Mouse (Mus musculus) G1E (cell line): Measurements from ENCODE around the gene Gm49369. TPM values are rescaled to one million over a fixed set of nuclear protein-coding genes. Genes with fewer than 3 reads are reported as not detected.

Experiments used
- polyA plus RNA-seq: library from polyadenylated mRNA; stranded (reverse); fragments of >175 nt; gene quantifications from 2 replicates; pipeline ENCODE4 v1.2.3, GENCODE M21; 2012
- total RNA-seq, 2 experiments: library from RNA; stranded (forward) in 1 of 2; stranded (reverse) in 1 of 2; fragments of 200-1000 nt in 1 of 2; fragments of >200 nt in 1 of 2; fragmentation: Nextera tagmentation in 1 of 2; gene quantifications; 2 replicates each; pipeline ENCODE4 v1.2.3; 2014 to 2017

Gene Gm49369
- total and polyA plus RNA-seq, 3 experiments: 43.6 to 246 TPM; not detected in 1

Other genes with a start within 250 kb of the Gm49369 start
Only the 20 nearest of the 21 such genes appear.
- not detected in 2 replicates for gene Gm45337, start 238.1 kb downstream of the Gm49369 start, total RNA-seq (2014; fragmentation: Nextera tagmentation)
- gene Gm45337, start 238.1 kb downstream of the Gm49369 start, total RNA-seq (2017): not detected in 2 replicates
- not detected in 2 replicates for gene Gm45337, start 238.1 kb downstream of the Gm49369 start, polyA plus RNA-seq
- not detected in 2 replicates for gene Gm29735, start 225.6 kb downstream of the Gm49369 start, total RNA-seq (2014; fragmentation: Nextera tagmentation)
- not detected in 2 replicates for gene Gm29735, start 225.6 kb downstream of the Gm49369 start, total RNA-seq (2017)
- not detected in 2 replicates for gene Gm29735, start 225.6 kb downstream of the Gm49369 start, polyA plus RNA-seq
- gene Gm4553, start 216.9 kb downstream of the Gm49369 start, total RNA-seq (2014; fragmentation: Nextera tagmentation): not detected in 2 replicates
- gene Gm4553, start 216.9 kb downstream of the Gm49369 start, total RNA-seq (2017): not detected in 2 replicates
- not detected in 2 replicates for gene Gm4553, start 216.9 kb downstream of the Gm49369 start, polyA plus RNA-seq
- not detected in 2 replicates for gene Krtap5-2, start 206.7 kb downstream of the Gm49369 start, total RNA-seq (2014; fragmentation: Nextera tagmentation)
- 0.12 TPM in 1 of 2 replicates, not detected in the other for gene Krtap5-2, start 206.7 kb downstream of the Gm49369 start, total RNA-seq (2017)
- not detected in 2 replicates for gene Krtap5-2, start 206.7 kb downstream of the Gm49369 start, polyA plus RNA-seq
- gene Gm10153, start 192.3 kb downstream of the Gm49369 start, total RNA-seq (2014; fragmentation: Nextera tagmentation): not detected in 2 replicates
- gene Gm10153, start 192.3 kb downstream of the Gm49369 start, total RNA-seq (2017): not detected in 2 replicates
- gene Gm10153, start 192.3 kb downstream of the Gm49369 start, polyA plus RNA-seq: not detected in 2 replicates
- gene Krtap5-3, start 181.3 kb downstream of the Gm49369 start, total RNA-seq (2014; fragmentation: Nextera tagmentation): not detected in 2 replicates
- gene Krtap5-3, start 181.3 kb downstream of the Gm49369 start, total RNA-seq (2017): not detected in 2 replicates
- gene Krtap5-3, start 181.3 kb downstream of the Gm49369 start, polyA plus RNA-seq: not detected in 2 replicates
- not detected in 2 replicates for gene Gm7579, start 170.8 kb downstream of the Gm49369 start, total RNA-seq (2014; fragmentation: Nextera tagmentation)
- not detected in 2 replicates for gene Gm7579, start 170.8 kb downstream of the Gm49369 start, total RNA-seq (2017)
- gene Gm7579, start 170.8 kb downstream of the Gm49369 start, polyA plus RNA-seq: not detected in 2 replicates
- gene Krtap5-5, start 152.7 kb downstream of the Gm49369 start, total RNA-seq (2014; fragmentation: Nextera tagmentation): not detected in 2 replicates
- gene Krtap5-5, start 152.7 kb downstream of the Gm49369 start, total RNA-seq (2017): not detected in 2 replicates
- not detected in 2 replicates for gene Krtap5-5, start 152.7 kb downstream of the Gm49369 start, polyA plus RNA-seq
- gene Gm40460, start 141.6 kb downstream of the Gm49369 start, total RNA-seq (2014; fragmentation: Nextera tagmentation): not detected in 2 replicates
- gene Gm40460, start 141.6 kb downstream of the Gm49369 start, total RNA-seq (2017): not detected in 2 replicates
- gene Gm40460, start 141.6 kb downstream of the Gm49369 start, polyA plus RNA-seq: not detected in 2 replicates
- not detected in 2 replicates for gene Gm2431, start 124.3 kb downstream of the Gm49369 start, total RNA-seq (2014; fragmentation: Nextera tagmentation)
- not detected in 2 replicates for gene Gm2431, start 124.3 kb downstream of the Gm49369 start, total RNA-seq (2017)
- not detected in 2 replicates for gene Gm2431, start 124.3 kb downstream of the Gm49369 start, polyA plus RNA-seq
- gene Gm4559, start 108.3 kb downstream of the Gm49369 start, total RNA-seq (2014; fragmentation: Nextera tagmentation): not detected in 2 replicates
- not detected in 2 replicates for gene Gm4559, start 108.3 kb downstream of the Gm49369 start, total RNA-seq (2017)
- gene Gm4559, start 108.3 kb downstream of the Gm49369 start, polyA plus RNA-seq: not detected in 2 replicates
- gene Krtap5-1, start 85.5 kb downstream of the Gm49369 start, total RNA-seq (2014; fragmentation: Nextera tagmentation): not detected in 2 replicates
- not detected in 2 replicates for gene Krtap5-1, start 85.5 kb downstream of the Gm49369 start, total RNA-seq (2017)
- not detected in 2 replicates for gene Krtap5-1, start 85.5 kb downstream of the Gm49369 start, polyA plus RNA-seq
- not detected in 2 replicates for gene Krtap5-4, start 79.1 kb downstream of the Gm49369 start, total RNA-seq (2014; fragmentation: Nextera tagmentation)
- not detected in 2 replicates for gene Krtap5-4, start 79.1 kb downstream of the Gm49369 start, total RNA-seq (2017)
- gene Krtap5-4, start 79.1 kb downstream of the Gm49369 start, polyA plus RNA-seq: not detected in 2 replicates
- gene Ifitm10, start 8.9 kb downstream of the Gm49369 start, total RNA-seq (2014; fragmentation: Nextera tagmentation): not detected in 2 replicates
- gene Ifitm10, start 8.9 kb downstream of the Gm49369 start, total RNA-seq (2017): 0.81 and 0.93 TPM in 2 replicates
- 0.33 and 0.52 TPM in 2 replicates for gene Ifitm10, start 8.9 kb downstream of the Gm49369 start, polyA plus RNA-seq
- 102 and 133 TPM in 2 replicates for gene Ctsd, start 5.4 kb upstream of the Gm49369 start, total RNA-seq (2014; fragmentation: Nextera tagmentation)
- gene Ctsd, start 5.4 kb upstream of the Gm49369 start, total RNA-seq (2017): 1,036 and 1,228 TPM in 2 replicates
- 43.0 and 64.7 TPM in 2 replicates for gene Ctsd, start 5.4 kb upstream of the Gm49369 start, polyA plus RNA-seq
- not detected in 2 replicates for gene Syt8, start 52.2 kb upstream of the Gm49369 start, total RNA-seq (2014; fragmentation: Nextera tagmentation)
- 2.1 and 3.5 TPM in 2 replicates for gene Syt8, start 52.2 kb upstream of the Gm49369 start, total RNA-seq (2017)
- gene Syt8, start 52.2 kb upstream of the Gm49369 start, polyA plus RNA-seq: not detected in 2 replicates
- not detected in 2 replicates for gene Tnni2, start 59.1 kb upstream of the Gm49369 start, total RNA-seq (2014; fragmentation: Nextera tagmentation)
- gene Tnni2, start 59.1 kb upstream of the Gm49369 start, total RNA-seq (2017): 2.5 and 3.5 TPM in 2 replicates
- gene Tnni2, start 59.1 kb upstream of the Gm49369 start, polyA plus RNA-seq: 1.0 TPM in 1 of 2 replicates, not detected in the other
- 0.78 TPM in 1 of 2 replicates, not detected in the other for gene Lsp1, start 78.1 kb upstream of the Gm49369 start, total RNA-seq (2014; fragmentation: Nextera tagmentation)
- 0.16 and 0.41 TPM in 2 replicates for gene Lsp1, start 78.1 kb upstream of the Gm49369 start, total RNA-seq (2017)
- 0.09 TPM in 2 replicates for gene Lsp1, start 78.1 kb upstream of the Gm49369 start, polyA plus RNA-seq
- not detected in 2 replicates for gene Tnnt3, start 116.2 kb upstream of the Gm49369 start, total RNA-seq (2014; fragmentation: Nextera tagmentation)
- not detected in 2 replicates for gene Tnnt3, start 116.2 kb upstream of the Gm49369 start, total RNA-seq (2017)
- gene Tnnt3, start 116.2 kb upstream of the Gm49369 start, polyA plus RNA-seq: not detected in 2 replicates
- 33.1 and 49.2 TPM in 2 replicates for gene Mrpl23, start 150.0 kb upstream of the Gm49369 start, total RNA-seq (2014; fragmentation: Nextera tagmentation)
- 44.4 and 54.4 TPM in 2 replicates for gene Mrpl23, start 150.0 kb upstream of the Gm49369 start, total RNA-seq (2017)
- gene Mrpl23, start 150.0 kb upstream of the Gm49369 start, polyA plus RNA-seq: 21.5 and 30.3 TPM in 2 replicates